Mouse (Mus musculus): ENCODE measurements at regions not wholly inside any gene's neighbourhood (a gene's known extent, or its start where the extent isn't known, plus 50 kb on each side); places are given as distances from the start of the nearest gene placed in this dataset.
A peak's percentile ranks its signal among the peaks of the same experiment; 100 is the strongest.

GRCm38 (mm10) chr10:37339658-37340057 lies 200.9 kb upstream of the Marcks start:
- no peaks in the 10 kb centered on the region for H3K27me3 ChIP-seq (ENCODE audit: control insufficient read depth, insufficient read depth, low read length, poor library complexity, severe bottlenecking)
- no peaks in the 10 kb centered on the region for H3K9me3 ChIP-seq (replicated peaks; ENCODE audit: control insufficient read depth, insufficient read depth, low read length, poor library complexity, severe bottlenecking)
- TF ChIP-seq EP300 (IDR thresholded peaks at IDR 0.05; ENCODE audit: insufficient read depth, low read depth, low read length): no peak
- TF ChIP-seq CTCF (IDR thresholded peaks at IDR 0.05; ENCODE audit: low read depth, low read length): no peak
- TF ChIP-seq POLR2A (IDR thresholded peaks at IDR 0.05; ENCODE audit: insufficient read depth, low read length): no peak
- H3K27ac ChIP-seq (ENCODE audit: insufficient read depth, low read length): no peak overlapping the region
- H3K9ac ChIP-seq (ENCODE audit: low read depth, poor library complexity, severe bottlenecking): no peak overlapping the region
- H3K4me1 ChIP-seq (ENCODE audit: control insufficient read depth, insufficient read depth, low read length): no peaks in the 10 kb centered on the region
- no peak overlapping the region for H3K4me3 ChIP-seq (ENCODE audit: low read depth, low read length)
- no peaks in the 10 kb centered on the region for H3K36me3 ChIP-seq (ENCODE audit: control insufficient read depth, insufficient read depth, low read length, poor library complexity, severe bottlenecking)

GRCm38 (mm10) chr10:37338073-37338912 lies 199.6 kb upstream of the Marcks start:
- TF ChIP-seq CTCF (IDR thresholded peaks at IDR 0.05; ENCODE audit: low read depth, low read length): no peak
- TF ChIP-seq POLR2A (IDR thresholded peaks at IDR 0.05; ENCODE audit: insufficient read depth, low read length): no peak
- no peak for TF ChIP-seq EP300 (IDR thresholded peaks at IDR 0.05; ENCODE audit: insufficient read depth, low read depth, low read length)
- no peak overlapping the region for H3K9ac ChIP-seq (ENCODE audit: low read depth, poor library complexity, severe bottlenecking)
- no peak overlapping the region for H3K4me3 ChIP-seq (ENCODE audit: low read depth, low read length)
- H3K4me1 ChIP-seq (ENCODE audit: control insufficient read depth, insufficient read depth, low read length): no peaks in the 10 kb centered on the region
- no peaks in the 10 kb centered on the region for H3K36me3 ChIP-seq (ENCODE audit: control insufficient read depth, insufficient read depth, low read length, poor library complexity, severe bottlenecking)
- no peaks in the 10 kb centered on the region; the same call in 1 of the 2 replicates for H3K27me3 ChIP-seq (ENCODE audit: control insufficient read depth, insufficient read depth, low read length, poor library complexity, severe bottlenecking)
- H3K27ac ChIP-seq (ENCODE audit: insufficient read depth, low read length): no peak overlapping the region; the same call in 1 of the 2 replicates
- H3K9me3 ChIP-seq (replicated peaks; ENCODE audit: control insufficient read depth, insufficient read depth, low read length, poor library complexity, severe bottlenecking): no peaks in the 10 kb centered on the region

GRCm38 (mm10) chr10:37337172-37337620 lies 198.5 kb upstream of the Marcks start:
- H3K27me3 ChIP-seq (ENCODE audit: control insufficient read depth, insufficient read depth, low read length, poor library complexity, severe bottlenecking): no peaks in the 10 kb centered on the region; the same call in 1 of the 2 replicates
- no peaks in the 10 kb centered on the region for H3K36me3 ChIP-seq (ENCODE audit: control insufficient read depth, insufficient read depth, low read length, poor library complexity, severe bottlenecking)
- H3K27ac ChIP-seq (ENCODE audit: insufficient read depth, low read length): peak overlapping the region; percentile 13; the same call in 1 of the 2 replicates
- H3K9ac ChIP-seq (ENCODE audit: low read depth, poor library complexity, severe bottlenecking): no peak overlapping the region
- TF ChIP-seq EP300 (IDR thresholded peaks at IDR 0.05; ENCODE audit: insufficient read depth, low read depth, low read length): no peak
- TF ChIP-seq CTCF (IDR thresholded peaks at IDR 0.05; ENCODE audit: low read depth, low read length): no peak
- TF ChIP-seq POLR2A (IDR thresholded peaks at IDR 0.05; ENCODE audit: insufficient read depth, low read length): no peak
- no peaks in the 10 kb centered on the region for H3K9me3 ChIP-seq (replicated peaks; ENCODE audit: control insufficient read depth, insufficient read depth, low read length, poor library complexity, severe bottlenecking)
- no peaks in the 10 kb centered on the region for H3K4me1 ChIP-seq (ENCODE audit: control insufficient read depth, insufficient read depth, low read length)
- H3K4me3 ChIP-seq (ENCODE audit: low read depth, low read length): no peak overlapping the region

GRCm38 (mm10) chr10:37335148-37335547 lies 196.4 kb upstream of the Marcks start:
- Histone ChIP-seq H3K4me1 (ENCODE audit: control insufficient read depth, insufficient read depth, low read length) (no peaks in the 10 kb centered on the region), H3K9me3 (replicated peaks; ENCODE audit: control insufficient read depth, insufficient read depth, low read length, poor library complexity, severe bottlenecking) (no peaks in the 10 kb centered on the region)

DNA sequence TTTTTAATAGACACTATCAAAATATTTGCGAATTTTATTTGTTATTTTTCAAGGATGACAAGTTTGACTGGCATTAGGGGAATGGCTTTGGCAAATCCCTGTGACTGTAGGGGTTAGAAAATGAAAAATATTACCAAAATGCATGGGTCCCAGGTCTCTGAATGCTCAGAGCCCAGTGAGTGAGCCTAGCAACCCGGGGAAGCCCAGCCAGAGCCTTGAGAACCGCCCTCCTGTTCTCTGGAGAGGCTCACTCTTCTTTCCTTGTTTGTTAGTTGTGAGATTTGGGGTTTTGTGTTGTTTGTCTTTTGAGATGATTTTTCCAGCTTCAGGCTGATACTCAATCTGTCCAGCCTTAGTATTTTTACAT lies 187.4 kb upstream of the Marcks start:
- peaks cover 3% of the 10 kb centered on the region for H3K4me1 ChIP-seq (ENCODE audit: control insufficient read depth, insufficient read depth, low read length)
- no peaks in the 10 kb centered on the region for H3K36me3 ChIP-seq (ENCODE audit: control insufficient read depth, insufficient read depth, low read length, poor library complexity, severe bottlenecking)
- no peak overlapping the region for H3K27ac ChIP-seq (ENCODE audit: insufficient read depth, low read length)
- no peaks in the 10 kb centered on the region for H3K27me3 ChIP-seq (ENCODE audit: control insufficient read depth, insufficient read depth, low read length, poor library complexity, severe bottlenecking)
- H3K9me3 ChIP-seq (replicated peaks; ENCODE audit: control insufficient read depth, insufficient read depth, low read length, poor library complexity, severe bottlenecking): no peaks in the 10 kb centered on the region
- TF ChIP-seq POLR2A (IDR thresholded peaks at IDR 0.05; ENCODE audit: insufficient read depth, low read length) (no peak), EP300 (IDR thresholded peaks at IDR 0.05; ENCODE audit: insufficient read depth, low read depth, low read length) (no peak), CTCF (IDR thresholded peaks at IDR 0.05; ENCODE audit: low read depth, low read length) (no peak)
- no peak overlapping the region for H3K9ac ChIP-seq (ENCODE audit: low read depth, poor library complexity, severe bottlenecking)
- no peak overlapping the region for H3K4me3 ChIP-seq (ENCODE audit: low read depth, low read length)

More at GRCm38 (mm10) chr10:37335148-37335547, 196.4 kb upstream of the Marcks start:
- TF ChIP-seq POLR2A (IDR thresholded peaks at IDR 0.05; ENCODE audit: insufficient read depth, low read length) (no peak), CTCF (IDR thresholded peaks at IDR 0.05; ENCODE audit: low read depth, low read length) (no peak), EP300 (IDR thresholded peaks at IDR 0.05; ENCODE audit: insufficient read depth, low read depth, low read length) (no peak)
- H3K27ac ChIP-seq (ENCODE audit: insufficient read depth, low read length): no peak overlapping the region
- no peaks in the 10 kb centered on the region; the same call in 1 of the 2 replicates for H3K27me3 ChIP-seq (ENCODE audit: control insufficient read depth, insufficient read depth, low read length, poor library complexity, severe bottlenecking)
- H3K4me3 ChIP-seq (ENCODE audit: low read depth, low read length): no peak overlapping the region
- H3K36me3 ChIP-seq (ENCODE audit: control insufficient read depth, insufficient read depth, low read length, poor library complexity, severe bottlenecking): no peaks in the 10 kb centered on the region
- no peak overlapping the region for H3K9ac ChIP-seq (ENCODE audit: low read depth, poor library complexity, severe bottlenecking)

Measured in ES-Bruce4 (cell line).